Mouse (Mus musculus) megakaryocyte, embryonic 14.5 days (primary cell): Measurements from ENCODE around the gene Pdlim4.

Experiments used
- FLI1 ChIP-seq: IDR thresholded peaks from 2 replicates; pipeline ENCODE4 v1.6.1; 2012; ENCODE audit warnings: low read length, inconsistent platforms, mixed read lengths
- GATA1 ChIP-seq: IDR thresholded peaks from 3 replicates; pipeline ENCODE4 v1.6.1; 2012; ENCODE audit warnings: mixed read lengths, low read length, inconsistent platforms, borderline replicate concordance

GRCm38 (mm10) chr11:54105011-54105410, 36.2 kb upstream of the Pdlim4 start:
- TF ChIP-seq GATA1 (no peak), FLI1 (no peak)
